Mouse (Mus musculus): Measurements from ENCODE around the gene Grap2. TPM values are rescaled to one million over a fixed set of nuclear protein-coding genes. Genes with fewer than 3 reads are reported as not detected.

Gene Grap2
- under 1 TPM; 0.06 to 0.31 TPM for total RNA-seq (2021)
- long read RNA-seq, experiment 1 = 0 reads
- long read RNA-seq, experiment 2 = 0 reads

DNA sequence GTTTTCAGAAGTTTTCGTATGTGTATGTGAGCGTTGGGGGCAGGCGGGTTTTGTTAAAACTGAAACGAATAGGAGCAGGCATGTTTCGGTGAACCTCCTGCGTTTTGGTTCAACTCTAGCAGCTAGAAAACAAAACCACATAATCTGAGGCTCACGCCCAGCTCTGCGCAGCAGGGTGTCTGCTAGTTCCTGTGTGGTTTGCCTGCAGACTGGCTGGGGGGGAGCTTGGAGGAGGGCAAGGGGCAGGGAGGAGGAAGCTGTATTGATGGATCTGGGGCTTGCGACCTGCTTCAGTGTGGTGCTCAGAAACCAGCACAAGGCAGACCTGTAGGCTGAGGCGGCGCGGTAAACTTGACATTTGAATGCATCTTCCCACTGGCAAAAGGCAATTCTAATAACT, at the start of gene Grap2:
Grap2 (plus strand) TSS at position 304 of the 400 bp plus-strand sequence.
- no peak for DNase-seq
- intact Hi-C loops (cut with DNase I; ENCODE audit: low total_unique reads) = no loop called here

GRCm38 (mm10) chr15:80529955-80530869, 42.2 kb upstream of the Grap2 start:
- no peak for DNase-seq
- intact Hi-C loops (cut with DNase I; ENCODE audit: low total_unique reads) = no loop called here

GRCm38 (mm10) chr15:80531026-80531425, 41.4 kb upstream of the Grap2 start:
- DNase-seq = no peak
- intact Hi-C loops (cut with DNase I; ENCODE audit: low total_unique reads) = no loop called here

DNA sequence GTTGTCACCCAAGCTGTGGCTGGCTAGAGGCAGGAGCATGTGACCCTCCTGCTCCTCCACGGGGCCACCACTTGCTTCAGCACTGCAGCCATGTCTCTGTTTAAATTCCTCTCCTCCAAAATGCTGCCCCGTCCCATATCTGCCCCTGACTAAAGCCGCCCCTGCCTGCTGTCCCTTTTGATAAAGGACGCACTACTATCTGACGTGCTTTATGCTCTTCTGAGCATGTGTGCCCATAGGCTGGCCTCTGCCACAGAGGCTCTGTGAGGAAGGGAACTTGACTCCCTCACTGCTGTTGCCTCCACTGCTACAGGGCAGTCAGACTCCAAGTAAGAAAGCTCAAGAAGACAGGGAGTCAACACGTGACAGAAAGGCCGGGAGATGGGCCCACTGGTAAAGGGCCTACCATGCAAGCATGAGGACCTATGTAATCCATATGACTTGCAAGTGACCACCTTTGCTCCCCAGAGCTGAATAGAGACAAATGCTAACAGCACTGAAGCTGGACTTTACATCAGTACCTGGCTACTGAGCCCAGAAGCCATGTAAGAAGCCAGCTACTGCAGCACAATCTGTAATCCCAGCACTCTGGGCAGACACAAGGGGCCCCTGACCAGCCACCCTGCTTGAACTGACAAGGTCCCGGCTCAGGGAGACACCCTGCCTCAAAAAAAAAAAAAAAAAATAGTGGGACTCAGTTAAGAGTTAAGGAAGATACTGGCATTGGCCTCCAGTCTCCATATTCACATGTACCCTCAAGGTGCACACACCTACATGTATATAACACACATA, 39.9 kb upstream of the Grap2 start:
- DNase-seq = no peak
- intact Hi-C loops (cut with DNase I; ENCODE audit: low total_unique reads) = no loop called here

DNA sequence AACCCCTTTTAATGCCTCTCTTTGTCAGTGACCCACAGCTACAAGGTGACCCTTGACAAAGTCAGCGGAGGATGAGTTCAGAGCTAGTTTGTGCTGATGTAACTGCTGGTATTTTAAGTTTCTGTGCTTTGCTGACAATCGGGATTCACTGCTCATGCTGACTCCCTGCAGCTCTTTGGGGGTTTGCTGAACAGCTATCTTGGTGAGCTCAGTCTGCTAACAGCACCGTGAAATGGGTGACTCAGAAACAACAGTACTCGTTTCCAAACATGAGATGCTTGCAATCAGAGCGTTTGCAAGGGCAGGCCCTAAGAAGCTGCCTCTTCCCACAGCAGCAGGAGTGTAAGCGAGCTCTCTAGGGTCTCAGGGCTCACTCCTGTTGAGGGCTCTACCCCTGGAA, 39.1 kb upstream of the Grap2 start:
- DNase-seq = no peak
- intact Hi-C loops (cut with DNase I; ENCODE audit: low total_unique reads) = no loop called here

- intact Hi-C loops (cut with DNase I; ENCODE audit: low total_unique reads) = no loop called here
- no peak for DNase-seq
Observed at GRCm38 (mm10) chr15:80536051-80536450, 36.3 kb upstream of the Grap2 start.

DNA sequence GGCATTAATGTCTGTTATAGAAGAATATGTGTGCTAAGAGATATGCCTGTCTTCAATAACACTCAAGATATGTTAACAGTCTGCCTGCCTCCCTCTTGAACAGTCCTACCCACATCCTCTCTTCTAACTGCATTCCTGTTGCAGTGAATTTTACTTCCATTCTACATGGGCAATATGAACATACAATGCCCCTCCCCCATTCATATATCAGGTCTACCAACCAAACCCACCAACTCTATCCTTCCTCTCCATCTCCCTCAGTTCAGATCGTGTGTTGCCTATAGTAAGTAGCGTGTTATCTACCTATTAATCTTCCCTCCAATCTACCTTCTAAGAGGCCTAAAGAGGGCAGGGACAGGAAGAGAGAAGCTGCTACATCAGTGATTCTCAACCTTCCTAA, 34.3 kb upstream of the Grap2 start:
- intact Hi-C loops (cut with DNase I; ENCODE audit: low total_unique reads) = no loop called here

GRCm38 (mm10) chr15:80538671-80539340, 33.6 kb upstream of the Grap2 start:
- no peak for DNase-seq
- intact Hi-C loops (cut with DNase I; ENCODE audit: low total_unique reads) = no loop called here

More for the DNA sequence above, 34.3 kb upstream of the Grap2 start:
- DNase-seq = no peak

- DNase-seq = no peak
Observed at GRCm38 (mm10) chr15:80544115-80544514, 28.3 kb upstream of the Grap2 start.

GRCm38 (mm10) chr15:80545430-80545829, 27.0 kb upstream of the Grap2 start:
- intact Hi-C loops (cut with DNase I; ENCODE audit: low total_unique reads) = no loop called here
- DNase-seq = no peak

More at GRCm38 (mm10) chr15:80544115-80544514, 28.3 kb upstream of the Grap2 start:
- intact Hi-C loops (cut with DNase I; ENCODE audit: low total_unique reads) = no loop called here

DNA sequence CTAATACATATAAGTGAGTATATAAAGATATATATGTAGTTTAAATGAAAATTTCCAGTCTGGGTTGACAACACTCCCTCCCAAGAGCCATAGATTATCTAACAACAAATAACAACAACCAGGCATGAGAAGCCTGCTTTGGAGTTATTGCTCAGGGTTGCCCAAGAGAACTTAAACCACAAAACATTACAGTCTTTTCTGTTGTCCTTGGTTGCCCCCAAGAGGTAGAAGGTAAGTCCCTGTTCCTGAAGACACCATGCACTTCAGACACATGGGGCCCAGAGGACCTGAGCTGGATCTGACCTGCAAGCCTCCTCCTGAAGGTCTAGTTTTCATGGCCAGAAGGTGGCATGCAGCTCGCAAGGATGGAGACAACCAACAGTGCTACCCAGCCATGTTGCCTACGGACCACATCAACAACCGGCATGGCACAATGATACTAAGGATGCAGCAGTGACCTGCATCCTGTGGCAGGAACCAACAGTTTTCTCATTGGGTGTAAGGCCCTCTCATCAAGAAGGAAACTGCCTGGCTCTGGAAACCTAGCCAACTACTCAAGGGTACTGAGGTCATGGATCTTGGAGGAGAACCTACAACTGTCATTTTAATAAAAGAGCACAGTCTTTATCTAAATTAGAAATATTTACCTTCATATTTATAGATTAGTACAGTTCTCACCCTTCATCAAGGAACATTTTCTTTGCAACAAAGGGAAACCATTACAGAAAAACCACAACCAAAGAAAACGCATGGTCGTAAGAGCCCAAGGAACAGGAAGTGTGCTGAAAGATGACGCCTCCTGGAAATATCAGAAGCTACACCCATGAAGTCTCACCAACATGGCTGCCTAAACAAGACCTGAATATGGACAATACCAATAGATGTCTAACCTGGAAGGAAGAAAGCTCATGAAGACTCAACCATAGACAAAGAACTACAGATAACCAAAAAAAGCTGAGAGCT, 17.3 kb upstream of the Grap2 start:
- intact Hi-C loops (cut with DNase I; ENCODE audit: low total_unique reads) = no loop called here
- no peak for DNase-seq

GRCm38 (mm10) chr15:80556021-80556420, 16.4 kb upstream of the Grap2 start:
- intact Hi-C loops (cut with DNase I; ENCODE audit: low total_unique reads) = no loop called here

GRCm38 (mm10) chr15:80557745-80558144, 14.6 kb upstream of the Grap2 start:
- no peak for DNase-seq
- intact Hi-C loops (cut with DNase I; ENCODE audit: low total_unique reads) = no loop called here

More at GRCm38 (mm10) chr15:80556021-80556420, 16.4 kb upstream of the Grap2 start:
- DNase-seq = no peak

- intact Hi-C loops (cut with DNase I; ENCODE audit: low total_unique reads) = no loop called here
- DNase-seq = no peak
Observed at GRCm38 (mm10) chr15:80559534-80559933, 12.9 kb upstream of the Grap2 start.

DNA sequence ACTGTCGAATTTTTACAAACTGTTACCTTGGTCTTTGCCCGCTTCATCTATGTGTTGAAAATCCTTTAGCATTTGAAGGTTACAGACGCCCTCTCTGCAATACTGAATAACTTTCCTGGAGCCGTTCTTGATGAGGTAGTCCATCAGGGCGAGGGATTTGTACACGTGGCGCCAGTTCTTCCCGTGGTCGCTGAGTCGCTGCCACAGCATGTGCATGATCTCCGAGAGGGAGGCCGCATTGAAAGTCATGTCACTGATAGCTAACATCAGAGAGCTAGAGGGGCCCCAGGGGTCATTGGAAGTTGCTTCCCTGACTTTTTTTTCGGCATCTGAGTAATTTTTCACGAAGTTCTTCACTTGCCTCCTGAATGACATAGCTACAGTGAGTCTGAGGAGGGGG, 12.4 kb upstream of the Grap2 start:
- intact Hi-C loops (cut with DNase I; ENCODE audit: low total_unique reads) = no loop called here
- DNase-seq = no peak

DNA sequence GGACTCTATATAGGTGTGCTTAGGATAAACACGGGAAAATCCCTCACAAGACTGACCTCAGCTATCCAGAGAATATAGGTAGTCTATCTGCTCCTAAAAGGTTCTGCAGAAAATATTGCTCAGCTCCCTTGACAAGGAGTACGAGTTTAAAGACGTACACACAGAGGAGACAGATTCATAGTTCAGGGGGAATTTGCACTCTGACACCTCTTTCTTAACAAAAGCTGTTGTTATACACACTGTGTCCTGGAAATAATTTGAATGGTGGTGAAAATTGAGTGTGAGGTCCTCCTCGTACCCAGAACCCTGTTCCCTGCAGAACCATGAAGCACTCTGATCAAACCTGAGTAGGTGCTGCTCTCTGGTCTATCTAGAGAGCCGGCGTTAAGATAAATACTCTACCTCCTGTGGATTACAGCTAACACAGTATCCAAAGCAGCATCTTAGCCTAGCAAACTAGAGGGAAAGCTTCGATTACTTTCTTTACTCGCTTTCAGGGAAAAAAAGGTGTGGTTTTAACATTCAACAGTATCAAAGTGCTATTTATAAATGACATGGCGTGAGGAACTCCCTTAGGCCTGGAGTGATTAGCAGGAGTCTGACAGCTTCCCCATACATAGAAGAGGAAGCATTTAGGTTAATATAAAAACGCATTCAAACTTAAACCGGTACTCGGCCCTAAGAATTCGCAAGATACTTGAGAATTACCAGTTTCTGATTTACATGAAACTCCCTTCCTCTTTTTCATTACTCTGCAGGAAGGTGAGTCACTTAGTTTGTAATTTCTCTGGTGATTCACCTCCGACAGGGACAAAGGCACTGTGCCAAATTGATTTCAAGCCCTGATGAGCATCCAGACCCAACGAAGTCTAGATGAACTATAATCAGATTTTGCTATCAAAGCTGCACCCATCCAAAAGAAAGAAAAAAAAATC, 11.5 kb upstream of the Grap2 start:
- intact Hi-C loops (cut with DNase I; ENCODE audit: low total_unique reads) = no loop called here
- no peak for DNase-seq

- DNase-seq = no peak
- intact Hi-C loops (cut with DNase I; ENCODE audit: low total_unique reads) = no loop called here
Observed at GRCm38 (mm10) chr15:80562446-80562845, 9.9 kb upstream of the Grap2 start.
